Mouse (Mus musculus) CH12.LX (cell line): Measurements from ENCODE around the gene Serinc5. TPM values are rescaled to one million over a fixed set of nuclear protein-coding genes. Genes with fewer than 3 reads are reported as not detected.

ENCODE experiments used
- DNase-seq: peaks from one replicate; pipeline ENCODE4 v3.0.0-alpha.2; 2013; ENCODE audit errors: extremely low read depth
- H3K27ac ChIP-seq: 2 replicates; pipeline ENCODE4 v1.5.1; 2012; ENCODE audit warnings: low read depth, mild to moderate bottlenecking, control low read depth, moderate library complexity; ENCODE audit not compliant: insufficient read depth
- H3K27me3 ChIP-seq: replicated peaks from 2 replicates; pipeline ENCODE3; 2012; ENCODE audit warnings: inconsistent platforms
- H3K36me3 ChIP-seq, 2 experiments: replicated peaks in 1 of 2; 2 replicates each; pipeline versions ENCODE3 to v1.6.1; 2012; ENCODE audit warnings: inconsistent platforms in 1 of 2, low read length in 1 of 2, mild to moderate bottlenecking in 1 of 2, mixed read lengths in 1 of 2, moderate library complexity in 1 of 2; ENCODE audit not compliant: control insufficient read depth in 1 of 2, insufficient read depth in 1 of 2
- H3K4me1 ChIP-seq, 2 experiments: 2 replicates each; pipeline ENCODE4 v1.6.1; 2012; ENCODE audit warnings: inconsistent platforms in 1 of 2, moderate library complexity in 1 of 2; ENCODE audit not compliant: insufficient read depth in 2 of 2, control insufficient read depth in 1 of 2
- H3K4me2 ChIP-seq: 2 replicates; pipeline ENCODE4 v1.6.1; 2012; ENCODE audit warnings: low read depth, mild to moderate bottlenecking, control low read depth; ENCODE audit not compliant: poor library complexity, insufficient read depth, severe bottlenecking
- H3K4me3 ChIP-seq, 3 experiments: fragments of 150-350 bp in 1 of 3; sonication (generic) in 1 of 3; replicated peaks in 1 of 3; 2 replicates each; pipeline versions ENCODE3 to v1.5.1; 2011 to 2012; ENCODE audit warnings: low read depth in 2 of 3, low read length in 2 of 3, mild to moderate bottlenecking in 2 of 3, moderate library complexity in 2 of 3, control low read depth in 1 of 3, improper control_type of control experiment in 1 of 3, inconsistent platforms in 1 of 3, mixed read lengths in 1 of 3; ENCODE audit not compliant: poor library complexity in 1 of 3
- H3K79me2 ChIP-seq: replicated peaks from 2 replicates; pipeline ENCODE4 v1.6.1; 2012; ENCODE audit warnings: mild to moderate bottlenecking, moderate library complexity; ENCODE audit not compliant: control insufficient read depth, poor library complexity, insufficient read depth, severe bottlenecking; ENCODE audit errors: extremely low read depth
- H3K9ac ChIP-seq: 2 replicates; pipeline ENCODE4 v1.6.1; 2012; ENCODE audit warnings: low read depth, mild to moderate bottlenecking, control low read depth, moderate library complexity; ENCODE audit not compliant: insufficient read depth
- H3K9me3 ChIP-seq: replicated peaks from 2 replicates; pipeline ENCODE3; 2012; ENCODE audit warnings: low read length, inconsistent platforms, mixed read lengths
- CHD1 ChIP-seq: IDR thresholded peaks from 2 replicates; pipeline ENCODE4 v1.6.1; 2012; ENCODE audit warnings: low read depth, low read length, improper control_type of control experiment, inconsistent platforms
- CTCF ChIP-seq, 2 experiments: IDR thresholded peaks in 1 of 2; conservative IDR thresholded peaks in 1 of 2; 2 replicates each; pipeline ENCODE4 v1.5.1; 2011 to 2012; ENCODE audit warnings: low read depth in 2 of 2, low read length in 2 of 2, improper control_type of control experiment in 1 of 2, inconsistent platforms in 1 of 2, mild to moderate bottlenecking in 1 of 2, moderate library complexity in 1 of 2
- E2F4 ChIP-seq: IDR thresholded peaks from 2 replicates; pipeline ENCODE4 v1.6.1; 2011; ENCODE audit warnings: low read depth, low read length, improper control_type of control experiment; ENCODE audit not compliant: insufficient replicate concordance
- IRF4 ChIP-seq: IDR thresholded peaks from 2 replicates; pipeline ENCODE4 v1.6.1; 2014; ENCODE audit warnings: low read depth, mild to moderate bottlenecking, inconsistent platforms, low read length, improper control_type of control experiment
- JUN ChIP-seq: IDR thresholded peaks from 2 replicates; pipeline ENCODE4 v1.6.1; 2011; ENCODE audit warnings: low read depth, mild to moderate bottlenecking, low read length, improper control_type of control experiment, moderate library complexity; ENCODE audit not compliant: insufficient read depth
- MAX ChIP-seq: IDR thresholded peaks from 2 replicates; pipeline ENCODE4 v1.6.1; 2011; ENCODE audit warnings: low read length, improper control_type of control experiment
- MAZ ChIP-seq: IDR thresholded peaks from 2 replicates; pipeline ENCODE4 v1.6.1; 2012; ENCODE audit warnings: low read depth, mild to moderate bottlenecking, inconsistent platforms, low read length, improper control_type of control experiment, moderate library complexity
- MEF2A ChIP-seq: IDR thresholded peaks from 2 replicates; pipeline ENCODE4 v1.6.1; 2014; ENCODE audit warnings: low read depth, mild to moderate bottlenecking, inconsistent platforms, low read length, improper control_type of control experiment, borderline replicate concordance
- MXI1 ChIP-seq: IDR thresholded peaks from 2 replicates; pipeline ENCODE4 v1.6.1; 2011; ENCODE audit warnings: mild to moderate bottlenecking, low read depth, low read length, improper control_type of control experiment
- PAX5 ChIP-seq: IDR thresholded peaks from 2 replicates; pipeline ENCODE4 v1.6.1; 2012; ENCODE audit warnings: low read length, inconsistent platforms, mixed read lengths
- RAD21 ChIP-seq: IDR thresholded peaks from 2 replicates; pipeline ENCODE4 v1.6.1; 2011; ENCODE audit warnings: low read depth, mild to moderate bottlenecking, low read length, improper control_type of control experiment, moderate library complexity
- RCOR1 ChIP-seq: conservative IDR thresholded peaks from 2 replicates; pipeline ENCODE4 v1.6.1; 2012; ENCODE audit warnings: low read depth, mild to moderate bottlenecking, inconsistent platforms, low read length, improper control_type of control experiment
- SIN3A ChIP-seq: IDR thresholded peaks from 2 replicates; pipeline ENCODE4 v1.6.1; 2012; ENCODE audit warnings: low read length, improper control_type of control experiment, inconsistent platforms
- SMC3 ChIP-seq: IDR thresholded peaks from 2 replicates; pipeline ENCODE4 v1.6.1; 2011; ENCODE audit warnings: low read depth, low read length, improper control_type of control experiment
- TBP ChIP-seq: conservative IDR thresholded peaks from 2 replicates; pipeline ENCODE4 v1.6.1; 2011; ENCODE audit warnings: low read depth, low read length, improper control_type of control experiment
- UBTF ChIP-seq: IDR thresholded peaks from 2 replicates; pipeline ENCODE4 v1.6.1; 2012; ENCODE audit warnings: low read depth, mild to moderate bottlenecking, inconsistent platforms, low read length, improper control_type of control experiment, moderate library complexity
- ZNF384 ChIP-seq: IDR thresholded peaks from 2 replicates; pipeline ENCODE4 v1.6.1; 2012; ENCODE audit warnings: low read depth, low read length, improper control_type of control experiment, inconsistent platforms
- dilution Hi-C: fragments of 300-500 bp; cut with MboI; formaldehyde crosslinking; loops from 2 replicates; pipeline ENCODE4 v1.14.3; 2020; ENCODE audit warnings: low sequenced_read_pairs; ENCODE audit not compliant: extremely low pct_unique_long_range_greater_than_20kb, extremely low pct_ligation_motif_present
- in situ Hi-C: fragments of 300-500 bp; cut with MboI; formaldehyde crosslinking; loops from 3 replicates; pipeline ENCODE4 v1.14.3; 2019; ENCODE audit warnings: low sequenced_read_pairs, low pct_ligation_motif_present, low pct_unique_long_range_greater_than_20kb, mixed read lengths
- polyA plus RNA-seq: library from polyadenylated mRNA; unstranded; fragments of >175 nt; gene quantifications from 2 replicates; pipeline ENCODE4 v1.2.1, GENCODE M21; 2012; ENCODE audit warnings: low read depth; ENCODE audit not compliant: insufficient read length
- total RNA-seq, 2 experiments: library from RNA; depleted of rRNA; stranded (reverse); fragments of 300-350 nt in 1 of 2; fragments of >200 nt in 1 of 2; gene quantifications; 2 replicates each; pipeline ENCODE4 v1.2.3; 2012 to 2014

Serinc5 gene
- total and polyA plus RNA-seq, 3 experiments: 1.9 to 5.2 (median 4.3) TPM

DNA sequence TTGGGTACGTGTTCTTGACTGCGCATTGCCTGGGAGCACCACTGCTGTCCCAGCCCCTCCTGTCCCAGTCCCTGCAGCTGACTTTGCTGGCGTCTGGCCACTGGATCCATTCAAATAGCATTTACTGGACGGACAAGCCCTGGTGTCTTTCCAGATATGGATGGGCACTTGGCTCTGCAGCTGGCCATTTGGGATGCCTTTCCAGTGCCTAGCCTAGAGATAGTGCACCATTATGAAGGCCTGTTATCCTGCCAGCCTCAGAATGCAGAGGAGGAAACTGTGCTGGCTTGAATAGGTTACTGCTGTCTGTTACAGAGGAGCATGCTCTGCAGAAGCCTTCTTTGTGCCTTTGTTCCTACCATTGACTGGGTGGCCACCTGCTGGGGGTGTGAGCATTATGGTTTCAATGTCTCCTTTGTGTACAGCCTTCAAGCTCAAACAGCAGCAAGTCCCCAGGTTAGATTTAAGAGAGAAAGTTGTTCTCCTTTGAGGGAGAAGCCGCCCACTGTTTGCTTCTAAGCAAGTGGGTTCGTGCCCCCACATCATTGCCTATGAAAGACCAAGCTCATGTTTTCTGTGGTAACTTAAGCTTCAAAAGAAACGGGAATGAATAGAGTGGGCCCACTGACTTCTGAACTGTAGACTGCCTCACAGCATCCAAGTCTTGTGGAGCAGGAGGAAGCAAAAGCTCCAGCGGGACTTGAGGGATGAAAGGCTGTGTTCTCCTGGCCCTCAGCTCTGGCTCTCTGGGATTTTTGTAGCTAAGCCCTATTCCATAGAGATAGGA, 92.5 kb downstream of the Serinc5 start:
- Histone ChIP-seq H3K27ac (no peak overlapping the region), H3K4me1 (peaks cover 0 to 12% of the 10 kb centered on the region in 2 experiments; a peak in 2 of 4 replicates), H3K79me2 (no peaks in the 10 kb centered on the region), H3K9me3 (no peaks in the 10 kb centered on the region), H3K27me3 (no peaks in the 10 kb centered on the region), H3K4me3 (no peak overlapping the region), H3K4me2 (no peak overlapping the region), H3K9ac (no peak overlapping the region), H3K36me3 (peaks cover 0 to 5% of the 10 kb centered on the region in 2 experiments)
- DNase-seq: no peak
- TF ChIP-seq SMC3 (peak; percentile 52), IRF4 (no peak), CTCF (conservative IDR thresholded peaks at IDR 0.05 in 1 of 2, IDR thresholded peaks at IDR 0.05 in 1 of 2; ENCODE audit: low read depth in 2 of 2, low read length in 2 of 2) (peak in 1 of 2 experiments; percentile 44; a peak in 2 of 4 replicates), RAD21 (peak; percentile 31)
- in situ Hi-C loops (no loop called here), dilution Hi-C loops (no loop called here)

DNA sequence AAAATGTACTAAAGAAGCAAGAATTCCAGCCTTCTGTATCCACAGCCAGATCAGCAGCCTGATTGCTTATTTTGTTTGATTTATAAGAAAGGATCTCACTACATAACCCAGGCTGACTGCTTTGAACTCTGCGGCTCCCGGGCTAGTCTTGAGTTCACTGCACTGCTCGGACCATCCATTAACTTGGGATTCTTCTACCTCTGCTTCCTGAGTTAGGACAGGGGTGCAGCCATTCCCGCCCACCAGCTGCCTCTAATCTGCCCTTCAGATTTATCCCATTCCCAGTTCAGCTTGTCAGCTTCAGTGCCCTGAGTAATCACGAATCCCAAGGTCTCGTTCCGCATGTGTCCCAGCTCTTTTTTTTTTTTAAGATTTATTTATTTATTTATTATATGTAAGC, 93.3 kb downstream of the Serinc5 start:
- no peak for DNase-seq
- in situ Hi-C loops (no loop called here), dilution Hi-C loops (no loop called here)
- Histone ChIP-seq H3K9me3 (no peaks in the 10 kb centered on the region), H3K4me3 (no peak overlapping the region), H3K4me2 (no peak overlapping the region), H3K27me3 (no peaks in the 10 kb centered on the region), H3K79me2 (no peaks in the 10 kb centered on the region), H3K27ac (no peak overlapping the region), H3K9ac (no peak overlapping the region), H3K4me1 (peaks cover 0 to 12% of the 10 kb centered on the region in 2 experiments; a peak in 2 of 4 replicates), H3K36me3 (peaks cover 0 to 8% of the 10 kb centered on the region in 2 experiments)
- TF ChIP-seq TBP: no peak
- no peak for TF ChIP-seq MAZ
- TF ChIP-seq ZNF384: no peak
- TF ChIP-seq MXI1: no peak
- no peak for TF ChIP-seq MAX
- TF ChIP-seq MEF2A: no peak
- no peak for TF ChIP-seq PAX5
- TF ChIP-seq RCOR1: no peak
- no peak for TF ChIP-seq UBTF
- TF ChIP-seq SIN3A: no peak
- TF ChIP-seq JUN: no peak
- TF ChIP-seq CHD1: no peak
- no peak for TF ChIP-seq E2F4
